Mouse (Mus musculus) embryonic facial prominence, embryonic 11.5 days (tissue): ENCODE data around the gene Rap1b. TPM values are rescaled to one million over a fixed set of nuclear protein-coding genes. Genes with fewer than 3 reads are reported as not detected.

ENCODE experiments used
- ATAC-seq: fragments of 200-750 bp; cut with Nextera tagmentation; replicated peaks from 2 replicates; pipeline ENCODE4 v1.8.0; 2017; ENCODE audit warnings: low read depth; ENCODE audit not compliant: insufficient number of reproducible peaks, low FRiP score, low TSS enrichment
- DNase-seq: peaks from one replicate; pipeline ENCODE4 v3.0.0-alpha.2; 2015; ENCODE audit warnings: low spot score
- H3K27ac ChIP-seq: fragments of 300-500 bp; sonication (generic); replicated peaks from 2 replicates; pipeline ENCODE4 v1.5.1; 2014; ENCODE audit warnings: mild to moderate bottlenecking, low read depth, low read length, control low read depth
- H3K27me3 ChIP-seq: fragments of 300-500 bp; sonication (generic); 2 replicates; pipeline ENCODE4 v1.6.1; 2014; ENCODE audit warnings: mild to moderate bottlenecking, low read length, moderate library complexity, mixed read lengths; ENCODE audit not compliant: control insufficient read depth, insufficient read depth
- H3K36me3 ChIP-seq: fragments of 300-500 bp; sonication (generic); replicated peaks from 2 replicates; pipeline ENCODE4 v1.6.1; 2014; ENCODE audit warnings: low read depth, mild to moderate bottlenecking, low read length, moderate library complexity, mixed read lengths; ENCODE audit not compliant: control insufficient read depth, insufficient read depth
- H3K4me1 ChIP-seq: fragments of 300-500 bp; sonication (generic); 2 replicates; pipeline ENCODE4 v1.6.1; 2014; ENCODE audit warnings: low read length, mixed read lengths; ENCODE audit not compliant: control insufficient read depth, insufficient read depth
- H3K4me2 ChIP-seq: fragments of 300-500 bp; sonication (generic); 2 replicates; pipeline ENCODE4 v1.6.1; 2014; ENCODE audit warnings: low read depth, mild to moderate bottlenecking, control low read depth, low read length, moderate library complexity
- H3K4me3 ChIP-seq: fragments of 300-500 bp; sonication (generic); 2 replicates; pipeline ENCODE4 v1.5.1; 2014; ENCODE audit warnings: low read depth, low read length, control low read depth
- H3K9ac ChIP-seq: fragments of 300-500 bp; sonication (generic); replicated peaks from 2 replicates; pipeline ENCODE4 v1.6.1; 2014; ENCODE audit warnings: mild to moderate bottlenecking, control low read depth, low read length
- H3K9me3 ChIP-seq: fragments of 300-500 bp; sonication (generic); replicated peaks from 2 replicates; pipeline ENCODE4 v1.6.1; 2016; ENCODE audit warnings: mild to moderate bottlenecking, low read length, inconsistent platforms, mixed read lengths; ENCODE audit not compliant: control insufficient read depth
- WGBS: fragments of 180-500 bp; shearing (Covaris S2); extraction: QIAGEN DNeasy Blood & Tissue Kit; methylation state at CpG from one replicate; pipeline ENCODE4 v1.1.7; 2014; 5-methylcytosine and 5-hydroxymethylcytosine counted together
- polyA plus RNA-seq: library from polyadenylated mRNA; unstranded; fragments of >200 nt; fragmentation: Nextera tagmentation; extraction: Ambion mirVana; gene quantifications from 2 replicates; pipeline ENCODE4 v1.2.1, GENCODE M21; 2014

Rap1b gene
- polyA plus RNA-seq, 1 experiment from 2014 or later: 179 TPM

GRCm38 (mm10) chr10:117883438-117883837 is 37.6 kb upstream of the Rap1b start:
- Histone ChIP-seq H3K27ac (no peak overlapping the region), H3K9ac (no peak overlapping the region), H3K36me3 (no peaks in the 10 kb centered on the region), H3K4me1 (no peaks in the 10 kb centered on the region), H3K9me3 (no peaks in the 10 kb centered on the region), H3K4me3 (no peak overlapping the region), H3K4me2 (no peak overlapping the region), H3K27me3 (no peaks in the 10 kb centered on the region)
- no peak for DNase-seq
- ATAC-seq: no peak
- WGBS: 92% methylated on average over 8 of the region's 8 CpGs

- Histone ChIP-seq H3K27me3 (no peaks in the 10 kb centered on the region), H3K36me3 (no peaks in the 10 kb centered on the region), H3K4me3 (no peak overlapping the region), H3K9ac (no peak overlapping the region), H3K27ac (no peak overlapping the region), H3K4me2 (no peak overlapping the region), H3K9me3 (no peaks in the 10 kb centered on the region), H3K4me1 (no peaks in the 10 kb centered on the region)
- DNase-seq (no peak), ATAC-seq (no peak)
- 85% methylated on average over 9 of the region's 9 CpGs for WGBS
Measured at GRCm38 (mm10) chr10:117878628-117879027, 32.8 kb upstream of the Rap1b start.

GRCm38 (mm10) chr10:117876801-117877200 is 31.0 kb upstream of the Rap1b start:
- Histone ChIP-seq H3K36me3 (no peaks in the 10 kb centered on the region), H3K9ac (no peak overlapping the region), H3K9me3 (no peaks in the 10 kb centered on the region), H3K4me2 (no peak overlapping the region), H3K27ac (no peak overlapping the region), H3K27me3 (no peaks in the 10 kb centered on the region), H3K4me1 (no peaks in the 10 kb centered on the region), H3K4me3 (no peak overlapping the region)
- ATAC-seq: no peak
- 80% methylated on average over 8 of the region's 8 CpGs for WGBS
- no peak for DNase-seq

- Histone ChIP-seq H3K9me3 (no peaks in the 10 kb centered on the region), H3K9ac (no peak overlapping the region), H3K4me1 (no peaks in the 10 kb centered on the region), H3K4me2 (no peak overlapping the region), H3K27me3 (no peaks in the 10 kb centered on the region), H3K27ac (no peak overlapping the region), H3K4me3 (no peak overlapping the region), H3K36me3 (no peaks in the 10 kb centered on the region)
- ATAC-seq: no peak
- WGBS: 93% methylated on average over 18 of the region's 18 CpGs
- DNase-seq: no peak
Measured at GRCm38 (mm10) chr10:117876400-117876799, 30.6 kb upstream of the Rap1b start.

- Histone ChIP-seq H3K4me2 (no peak overlapping the region), H3K9me3 (no peaks in the 10 kb centered on the region), H3K4me1 (no peaks in the 10 kb centered on the region), H3K9ac (no peak overlapping the region), H3K36me3 (no peaks in the 10 kb centered on the region), H3K4me3 (no peak overlapping the region), H3K27ac (no peak overlapping the region), H3K27me3 (no peaks in the 10 kb centered on the region)
- 68% methylated on average over 10 of the region's 10 CpGs for WGBS
- ATAC-seq: no peak
- DNase-seq: no peak
Measured at GRCm38 (mm10) chr10:117874936-117875335, 29.1 kb upstream of the Rap1b start.

- H3K27ac ChIP-seq: no peak overlapping the region
- H3K36me3 ChIP-seq: no peaks in the 10 kb centered on the region
- H3K9ac ChIP-seq: no peak overlapping the region
- no peak overlapping the region for H3K4me3 ChIP-seq
- ATAC-seq (no peak), DNase-seq (no peak)
- H3K27me3 ChIP-seq: no peaks in the 10 kb centered on the region
- no peaks in the 10 kb centered on the region for H3K4me1 ChIP-seq
- WGBS: 86% methylated on average over 4 of the region's 4 CpGs
- no peaks in the 10 kb centered on the region for H3K9me3 ChIP-seq
- H3K4me2 ChIP-seq: no peak overlapping the region
Measured at GRCm38 (mm10) chr10:117873952-117874351, 28.1 kb upstream of the Rap1b start.

GRCm38 (mm10) chr10:117872468-117872867 is 26.6 kb upstream of the Rap1b start:
- no peak for ATAC-seq
- no peak for DNase-seq
- Histone ChIP-seq H3K4me2 (no peak overlapping the region), H3K36me3 (no peaks in the 10 kb centered on the region), H3K4me3 (no peak overlapping the region), H3K4me1 (no peaks in the 10 kb centered on the region), H3K9ac (no peak overlapping the region), H3K9me3 (no peaks in the 10 kb centered on the region), H3K27ac (no peak overlapping the region), H3K27me3 (no peaks in the 10 kb centered on the region)
- 78% methylated on average over 10 of the region's 10 CpGs for WGBS

GRCm38 (mm10) chr10:117867301-117867700 is 21.5 kb upstream of the Rap1b start:
- Histone ChIP-seq H3K27ac (no peak overlapping the region), H3K36me3 (no peaks in the 10 kb centered on the region), H3K27me3 (no peaks in the 10 kb centered on the region), H3K4me1 (no peaks in the 10 kb centered on the region), H3K4me3 (no peak overlapping the region), H3K9ac (no peak overlapping the region), H3K4me2 (no peak overlapping the region), H3K9me3 (no peaks in the 10 kb centered on the region)
- DNase-seq (no peak), ATAC-seq (no peak)
- WGBS: 89% methylated on average over 3 of the region's 3 CpGs
